Mouse (Mus musculus) thymus, postnatal 36 days (tissue): ENCODE results near the gene Ckm.

Source experiments
- DNase-seq, 2 experiments: peaks; one replicate each; pipeline ENCODE4 v3.0.0; 2022; ENCODE audit warnings: mixed read lengths in 2 of 2

The Ckm gene

GRCm38 (mm10) chr7:19388699-19389413 is 15.7 kb upstream of the Ckm start:
- DNase-seq: no peak

DNA sequence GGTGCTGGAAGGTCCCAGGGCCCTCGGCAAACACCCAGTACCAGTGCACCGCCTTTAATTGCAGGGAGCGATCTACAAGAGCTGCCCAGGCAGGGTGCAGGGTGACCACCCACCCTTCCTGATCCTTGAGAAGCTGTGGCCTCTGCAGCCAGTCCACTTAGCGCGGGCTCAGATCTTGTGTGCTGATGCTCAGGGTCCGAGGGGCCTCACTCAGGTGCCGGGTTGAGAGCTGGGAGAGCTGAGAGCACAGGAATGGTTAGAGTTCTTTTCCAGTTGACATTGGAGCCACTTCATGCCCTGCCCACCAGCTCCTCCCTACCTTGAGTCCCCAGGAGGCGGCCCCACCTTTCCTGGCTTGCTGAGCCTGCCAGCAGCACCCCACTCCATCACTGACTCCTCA is 10.1 kb upstream of the Ckm start:
- no peak for DNase-seq

GRCm38 (mm10) chr7:19399496-19400280 is 4.9 kb upstream of the Ckm start:
- DNase-seq: peak; percentile 73 to 80

DNA sequence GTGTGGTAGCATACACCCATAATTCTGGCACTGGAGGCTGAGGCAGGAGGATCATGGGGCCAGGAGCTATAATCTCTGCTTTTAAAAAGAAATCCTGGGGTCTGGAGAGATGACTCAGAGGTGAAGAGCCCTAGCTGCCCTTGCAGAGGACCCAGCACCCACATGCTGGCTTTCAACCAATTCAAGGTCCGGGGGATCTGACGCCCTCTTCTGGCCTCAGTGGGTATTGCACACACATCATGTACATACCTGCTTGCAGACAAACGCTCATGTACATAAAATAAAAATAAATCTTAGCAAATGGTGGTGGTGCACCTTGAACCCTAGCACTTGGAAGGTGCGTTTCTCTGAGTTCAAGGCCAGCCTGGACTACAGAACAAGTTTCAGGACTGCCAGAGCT is 3.6 kb upstream of the Ckm start:
- DNase-seq: no peak

DNA sequence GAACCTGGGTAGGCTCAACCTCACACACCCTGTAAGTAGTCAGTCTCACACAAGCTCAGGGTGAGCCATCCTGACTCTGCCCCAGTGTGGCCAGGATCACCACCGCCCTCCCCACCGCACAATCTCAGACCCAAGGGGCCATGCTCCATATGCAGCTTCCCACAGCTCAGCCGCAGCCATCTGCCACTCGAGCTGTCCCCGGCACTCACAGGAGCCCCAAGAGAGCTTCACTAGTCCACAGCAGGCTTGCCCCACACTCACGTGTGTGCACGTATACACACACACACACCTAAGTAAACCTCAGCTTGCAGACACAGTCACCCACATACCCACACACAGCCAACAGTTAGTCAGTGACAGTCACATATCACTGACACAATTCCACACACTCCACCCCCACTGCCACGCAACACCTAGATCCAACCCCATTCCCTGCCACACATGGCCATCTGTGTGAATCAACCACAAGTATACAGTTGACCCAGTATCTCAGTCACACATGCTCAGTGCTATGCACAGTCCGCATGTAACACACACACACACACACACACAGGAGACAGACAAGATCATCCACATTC is 2.0 kb upstream of the Ckm start:
- no peak for DNase-seq

GRCm38 (mm10) chr7:19403731-19404296 is 762 bp upstream of the Ckm start, which contains the start of gene Klc3:
Gene Klc3 (minus strand): TSS chr7:19404104.
- peak; percentile 91 to 94 for DNase-seq

DNA sequence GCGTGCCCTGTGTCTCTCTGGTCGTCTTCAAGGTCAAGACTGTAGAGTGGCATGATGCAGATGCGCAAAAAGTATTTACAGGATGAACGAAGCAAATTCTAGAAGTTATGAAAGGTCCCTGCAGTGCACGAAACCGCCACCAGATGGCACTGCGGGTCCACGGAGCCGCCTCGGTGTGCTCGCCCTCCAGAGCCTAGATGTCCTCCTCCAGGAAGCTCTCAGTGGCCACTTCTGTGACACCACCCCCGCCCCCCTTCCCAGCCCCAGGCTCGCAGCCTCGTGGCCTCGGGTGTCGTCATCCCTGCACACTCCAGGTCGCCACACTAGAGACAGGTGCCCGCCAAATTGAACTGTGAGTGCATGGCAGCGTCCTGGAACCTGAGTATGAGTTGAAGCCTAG is 841 bp downstream of the Ckm start:
- DNase-seq: peak; percentile 79 to 86

GRCm38 (mm10) chr7:19409753-19410152 is 5.2 kb downstream of the Ckm start:
- DNase-seq: no peak

GRCm38 (mm10) chr7:19410766-19411344 is 6.3 kb downstream of the Ckm start:
- DNase-seq: no peak

DNA sequence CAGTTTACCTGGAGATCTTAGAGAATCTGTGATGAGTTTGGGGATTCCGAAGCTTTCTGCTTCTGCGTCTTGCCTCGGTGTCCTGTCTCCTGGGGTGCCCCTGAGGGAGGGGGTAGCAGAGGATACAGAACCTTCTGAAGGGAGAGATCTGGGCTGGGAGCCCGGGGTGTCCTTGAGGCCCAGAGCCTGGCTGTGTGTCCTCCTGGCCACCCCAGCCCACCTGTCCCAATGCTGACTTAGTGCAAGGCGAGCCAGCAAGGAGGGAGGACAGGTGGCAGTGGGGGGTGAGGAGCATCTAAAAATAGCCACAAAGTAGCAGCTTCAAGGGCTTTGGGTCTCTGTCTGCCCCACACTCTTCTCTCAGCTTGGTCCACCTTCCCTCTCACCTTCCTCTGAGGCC is 7.2 kb downstream of the Ckm start:
- no peak for DNase-seq

- DNase-seq: no peak
Observed at GRCm38 (mm10) chr7:19413525-19413924, 8.9 kb downstream of the Ckm start.

DNA sequence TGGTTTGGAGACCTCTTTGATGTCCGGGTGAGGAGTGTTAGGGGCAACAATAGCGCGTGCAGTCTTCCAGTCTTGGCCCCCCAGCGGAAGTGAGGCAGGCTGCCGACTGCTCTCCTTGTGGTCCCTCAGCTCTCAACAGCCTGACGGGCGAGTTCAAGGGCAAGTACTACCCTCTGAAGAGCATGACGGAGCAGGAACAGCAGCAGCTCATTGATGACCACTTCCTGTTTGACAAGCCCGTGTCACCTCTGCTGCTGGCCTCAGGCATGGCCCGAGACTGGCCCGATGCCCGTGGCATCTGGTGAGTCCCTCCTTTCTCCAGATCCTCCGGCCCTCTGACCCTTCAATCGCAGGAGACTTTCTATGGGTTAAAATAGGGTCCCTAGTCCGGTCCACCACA is 12.0 kb downstream of the Ckm start:
- no peak for DNase-seq

DNA sequence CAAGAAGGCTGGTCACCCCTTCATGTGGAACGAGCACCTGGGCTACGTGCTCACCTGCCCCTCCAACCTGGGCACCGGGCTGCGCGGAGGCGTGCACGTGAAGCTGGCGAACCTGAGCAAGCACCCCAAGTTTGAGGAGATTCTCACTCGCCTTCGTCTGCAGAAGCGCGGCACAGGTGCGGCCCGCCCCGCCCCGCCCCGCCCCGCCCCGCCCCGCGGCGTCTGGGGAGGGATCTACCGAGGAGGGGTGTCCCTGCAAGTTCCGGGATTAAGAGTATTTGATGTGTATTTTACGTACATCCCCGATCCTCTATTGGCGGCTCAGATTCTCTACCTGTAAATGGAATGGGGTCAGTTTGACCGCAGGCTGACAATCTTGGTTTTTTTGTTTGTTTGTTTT is 15.5 kb downstream of the Ckm start:
- no peak for DNase-seq

- DNase-seq: peak; percentile 82 to 89
Observed at GRCm38 (mm10) chr7:19420821-19421636, 16.5 kb downstream of the Ckm start.

- no peak for DNase-seq
Observed at GRCm38 (mm10) chr7:19423083-19423482, 18.5 kb downstream of the Ckm start.

GRCm38 (mm10) chr7:19424051-19424450 is 19.5 kb downstream of the Ckm start:
- no peak for DNase-seq

- DNase-seq: no peak
Observed at GRCm38 (mm10) chr7:19426349-19426748, 21.8 kb downstream of the Ckm start.

GRCm38 (mm10) chr7:19426888-19427287 is 22.3 kb downstream of the Ckm start:
- DNase-seq: no peak

GRCm38 (mm10) chr7:19427999-19428650 is 23.5 kb downstream of the Ckm start:
- DNase-seq: no peak

DNA sequence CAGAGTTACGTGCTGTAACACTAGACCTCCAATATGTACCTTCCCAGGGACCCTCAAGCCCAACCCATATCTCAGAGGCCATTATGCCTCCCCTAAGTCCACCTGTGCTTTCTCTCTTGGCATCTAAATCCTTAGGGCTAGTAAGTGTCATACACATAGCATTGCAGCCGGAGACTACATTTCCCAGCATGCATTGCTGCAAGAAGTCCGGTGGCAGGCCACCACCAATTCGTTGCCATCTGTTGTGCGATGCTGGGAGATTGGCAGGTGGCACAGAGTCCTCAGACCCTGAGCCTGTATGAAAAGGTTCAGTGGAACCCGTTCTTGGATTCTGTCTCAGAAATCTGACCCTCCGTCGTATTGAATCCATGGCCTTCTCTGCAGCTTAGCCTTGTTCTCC is 25.1 kb downstream of the Ckm start:
- DNase-seq: no peak

GRCm38 (mm10) chr7:19430402-19430801 is 25.8 kb downstream of the Ckm start:
- DNase-seq: no peak

GRCm38 (mm10) chr7:19432475-19432874 is 27.9 kb downstream of the Ckm start:
- no peak for DNase-seq
